Mouse (Mus musculus) urinary bladder, adult 2 months (tissue): Measurements from ENCODE around the gene Slc30a10. TPM values are rescaled to one million over a fixed set of nuclear protein-coding genes. Genes with fewer than 3 reads are reported as not detected.

Experiments
- DNase-seq: peaks from one replicate; pipeline ENCODE4 v3.0.0; 2022; ENCODE audit warnings: low spot score
- polyA plus RNA-seq: library from polyadenylated mRNA; depleted of rRNA; stranded (reverse); fragments of >200 nt; gene quantifications from 2 replicates; pipeline ENCODE4 v1.2.3, GENCODE M21; 2012; rRNA removed

Slc30a10 gene
- 0.01 TPM in 1 of 2 replicates, not detected in the other for polyA plus RNA-seq

DNA sequence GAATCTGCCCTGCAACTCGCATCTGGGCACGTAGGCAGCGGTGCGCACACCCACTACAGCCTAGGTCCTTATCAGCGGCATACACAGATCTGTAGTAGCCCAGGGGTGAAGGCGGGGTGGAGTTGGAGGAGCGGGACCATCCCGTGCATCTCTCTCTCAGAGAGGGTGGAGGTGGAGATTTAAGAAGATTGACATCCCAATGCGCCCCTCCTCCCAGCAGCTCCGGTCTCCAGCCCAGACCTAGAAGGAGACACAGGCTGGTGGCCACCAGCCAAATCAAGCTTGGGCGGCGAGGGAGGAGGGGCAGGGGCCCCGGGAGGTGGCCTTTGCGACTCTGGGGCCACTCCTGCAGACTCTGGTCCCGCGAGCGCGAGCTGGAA, at the start of gene Slc30a10:
Gene Slc30a10 (plus strand): TSS at position 274 of the 380 bp plus-strand sequence.
- no peak for DNase-seq

DNA sequence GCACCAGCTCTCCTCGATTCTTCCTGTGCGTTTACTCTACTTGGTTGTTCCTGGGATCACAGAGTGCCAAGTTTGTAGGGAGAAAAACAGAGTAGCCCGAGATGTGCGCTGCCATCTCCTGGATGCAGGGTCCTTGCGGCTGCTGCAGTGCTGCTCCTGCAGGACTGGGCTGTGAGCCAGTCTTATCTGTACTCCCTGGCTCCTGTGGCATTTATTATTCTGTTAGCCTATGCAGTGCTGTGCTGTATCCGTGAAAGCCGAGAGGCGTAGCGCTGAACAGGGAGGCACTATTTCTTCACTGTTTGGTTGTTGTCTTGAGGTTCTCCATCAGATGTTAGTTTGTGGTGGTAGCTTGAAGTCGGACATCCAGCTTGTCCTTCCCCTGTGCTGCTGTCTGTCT, 48.7 kb upstream of the Slc30a10 start:
- no peak for DNase-seq

DNA sequence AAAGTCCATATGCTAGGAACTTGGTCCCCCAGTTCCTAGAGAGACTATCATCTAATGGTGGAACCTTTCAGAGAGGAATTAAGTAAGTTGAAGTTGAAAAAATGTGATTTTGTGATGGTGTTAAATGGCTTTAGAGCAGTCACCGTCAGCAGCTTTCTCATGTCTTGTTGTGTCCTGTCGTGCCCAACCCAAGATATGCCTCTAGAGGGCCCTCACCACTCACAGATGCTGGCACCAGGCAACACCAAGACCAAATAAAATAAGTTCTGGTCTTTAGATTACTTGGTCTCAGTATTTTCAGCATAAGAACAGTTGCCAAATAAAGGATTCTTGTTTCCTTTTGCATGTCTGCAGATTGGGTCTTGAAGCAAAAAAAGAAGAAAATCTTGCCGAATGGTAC, 44.8 kb upstream of the Slc30a10 start:
- DNase-seq = no peak

DNA sequence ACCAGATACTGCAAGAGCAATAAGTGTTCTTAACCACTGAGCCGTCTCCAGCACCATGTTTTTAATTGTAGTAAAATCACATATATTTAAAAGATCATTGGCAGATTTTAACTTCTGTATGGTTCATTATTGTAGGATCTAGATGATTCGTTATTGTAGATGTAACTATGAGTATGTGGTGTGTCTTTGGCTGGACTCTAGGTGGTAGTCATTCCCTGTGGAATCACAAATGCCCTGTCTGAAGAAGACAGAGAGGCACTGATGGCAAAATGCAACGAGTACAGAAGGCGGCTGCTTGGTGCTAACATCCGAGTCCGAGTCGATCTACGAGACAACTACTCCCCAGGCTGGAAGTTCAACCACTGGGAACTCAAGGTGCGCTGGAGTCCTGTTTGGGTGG, 36.6 kb upstream of the Slc30a10 start:
- no peak for DNase-seq

DNA sequence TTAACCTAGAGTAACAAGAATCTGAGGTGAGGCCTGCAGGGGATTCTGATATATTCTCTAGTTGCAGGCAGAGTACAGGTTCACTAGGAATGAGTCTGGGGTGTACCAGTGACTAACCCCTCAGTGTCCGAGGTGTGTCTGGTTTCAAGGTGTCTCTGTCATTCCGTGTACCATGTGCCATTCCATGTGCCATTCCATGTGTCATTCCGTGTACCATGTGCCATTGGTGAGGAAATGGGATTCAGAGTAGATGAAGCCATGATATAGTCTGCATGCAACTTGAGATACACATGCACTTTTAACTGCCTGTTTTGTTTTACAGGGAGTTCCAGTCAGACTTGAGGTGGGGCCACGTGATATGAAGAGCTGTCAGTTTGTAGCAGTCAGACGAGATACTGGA, 34.8 kb upstream of the Slc30a10 start:
- no peak for DNase-seq

DNA sequence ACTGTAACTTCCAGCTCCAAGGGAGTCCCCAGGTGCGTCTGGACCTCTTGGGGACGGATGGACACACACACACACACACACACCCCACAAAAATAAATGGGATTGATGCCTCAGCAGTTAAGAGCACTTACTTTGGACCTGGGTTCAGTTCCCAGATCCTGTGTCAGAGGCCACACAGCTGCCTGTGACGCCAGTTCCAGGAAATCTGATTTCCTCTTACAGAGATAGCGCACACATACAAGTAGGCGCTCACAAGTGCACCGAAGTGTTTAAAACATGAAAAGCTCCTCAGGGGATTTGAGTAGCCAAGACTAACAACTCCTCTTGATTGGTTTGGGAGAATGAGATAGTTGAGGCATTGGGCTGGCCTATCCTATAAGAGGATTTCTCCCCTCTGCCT, 33.9 kb upstream of the Slc30a10 start:
- DNase-seq = no peak

DNA sequence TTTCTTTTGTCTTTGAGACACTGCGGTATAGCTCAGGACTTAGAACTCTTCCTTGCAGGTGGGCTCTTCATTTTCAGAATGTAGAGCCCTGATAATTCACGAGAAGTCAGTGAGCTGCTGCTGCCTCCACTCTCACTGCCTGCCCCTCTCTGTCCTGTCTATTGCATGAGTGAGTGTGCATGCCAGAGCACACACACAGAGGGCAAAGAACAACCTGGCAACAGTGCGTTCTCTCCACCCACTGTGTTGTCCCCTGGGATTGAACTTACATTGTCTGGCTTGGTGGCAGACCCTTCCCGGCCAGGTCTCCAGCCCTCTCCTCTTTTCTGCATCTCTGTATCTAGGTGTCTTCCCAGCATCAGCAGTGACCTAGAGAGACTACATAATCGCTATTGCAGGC, 28.1 kb upstream of the Slc30a10 start:
- no peak for DNase-seq

DNA sequence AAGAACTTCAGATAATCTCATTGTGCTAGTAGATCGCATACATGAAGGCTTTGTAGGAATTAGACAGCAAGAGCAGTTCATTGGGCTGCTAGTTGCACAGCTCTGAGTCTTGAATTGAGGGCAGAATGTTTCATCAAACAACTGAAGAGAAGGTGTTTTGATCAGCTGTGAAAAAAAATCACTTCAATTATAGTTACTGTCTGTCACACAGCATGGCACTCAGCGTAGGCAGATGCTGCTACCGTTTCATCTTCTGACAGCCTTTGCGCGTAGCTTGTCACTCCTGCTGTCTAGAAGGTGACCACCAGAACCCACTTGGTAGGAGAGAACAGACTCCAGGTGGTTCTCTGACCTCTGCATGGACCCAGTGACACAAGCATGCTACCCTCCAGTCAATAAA, 24.2 kb upstream of the Slc30a10 start:
- no peak for DNase-seq

DNA sequence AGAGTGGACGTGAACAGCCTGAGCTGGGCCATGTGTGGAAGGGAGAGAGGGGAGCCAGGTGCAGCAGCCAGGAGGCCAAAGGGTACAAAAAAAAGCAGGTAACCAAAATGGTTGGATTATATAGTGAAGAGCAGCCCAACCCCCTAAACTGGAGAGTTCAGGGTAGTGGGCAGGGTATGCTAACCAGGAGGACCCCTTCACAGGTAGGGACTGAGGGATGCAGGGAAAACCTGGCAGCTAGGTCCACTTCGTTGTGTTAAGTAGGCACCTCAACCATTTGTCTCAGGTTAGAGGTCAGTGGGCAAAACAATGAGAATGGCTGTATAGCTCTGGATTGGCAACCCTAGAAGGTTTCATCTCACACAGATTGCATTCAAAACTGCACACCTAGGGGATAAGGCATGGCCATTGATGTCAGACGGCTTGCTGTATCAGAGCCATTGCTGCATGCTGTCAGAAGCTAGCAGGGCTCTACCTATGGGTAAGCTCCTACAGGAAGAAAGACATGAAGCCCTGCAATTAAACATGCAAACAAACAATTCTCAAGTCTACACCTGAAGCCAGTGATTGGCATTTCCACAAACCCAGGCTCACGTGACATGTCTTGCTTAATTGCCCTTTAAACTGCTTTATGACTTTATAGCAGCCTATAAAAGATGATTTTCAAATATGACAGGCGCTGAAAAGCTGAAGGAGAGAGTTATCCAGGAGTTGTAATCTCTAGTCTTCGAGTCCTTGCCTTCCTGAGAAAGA, 23.2 kb upstream of the Slc30a10 start:
- no peak for DNase-seq

DNA sequence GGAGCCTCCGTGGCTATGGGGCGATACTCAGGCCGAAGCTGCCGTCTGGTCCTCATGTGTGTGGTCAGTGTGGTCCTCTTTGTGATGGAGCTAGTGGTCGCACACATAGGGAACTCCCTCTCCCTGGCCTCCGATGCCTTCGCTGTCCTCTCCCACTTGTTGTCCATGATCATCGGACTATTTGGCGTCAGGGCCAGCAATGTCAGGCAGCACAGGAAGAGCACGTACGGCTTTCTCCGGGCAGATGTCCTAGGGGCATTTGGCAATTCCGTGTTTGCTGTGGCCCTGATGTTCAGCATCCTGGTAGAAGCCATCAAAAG, 22.7 kb upstream of the Slc30a10 start:
- no peak for DNase-seq

DNA sequence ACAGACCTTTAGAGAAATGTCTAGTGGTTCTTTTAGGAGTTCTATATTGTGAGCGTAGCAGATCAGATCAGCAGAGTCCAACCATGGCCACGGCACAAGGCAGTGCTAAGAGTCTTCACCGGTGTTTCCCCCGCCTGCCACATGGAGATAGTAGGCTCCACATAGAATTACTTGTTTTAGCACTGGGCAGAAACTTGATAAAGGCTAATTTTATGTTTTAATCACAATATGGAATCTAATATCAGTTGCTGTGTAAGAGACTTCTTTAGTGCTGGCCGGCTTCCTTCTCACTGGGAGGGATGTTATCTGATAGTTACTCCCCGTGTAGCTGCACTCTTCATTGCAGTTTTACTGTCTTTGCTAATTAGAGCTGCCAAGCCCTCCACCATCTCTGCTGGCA, 21.5 kb upstream of the Slc30a10 start:
- no peak for DNase-seq

DNA sequence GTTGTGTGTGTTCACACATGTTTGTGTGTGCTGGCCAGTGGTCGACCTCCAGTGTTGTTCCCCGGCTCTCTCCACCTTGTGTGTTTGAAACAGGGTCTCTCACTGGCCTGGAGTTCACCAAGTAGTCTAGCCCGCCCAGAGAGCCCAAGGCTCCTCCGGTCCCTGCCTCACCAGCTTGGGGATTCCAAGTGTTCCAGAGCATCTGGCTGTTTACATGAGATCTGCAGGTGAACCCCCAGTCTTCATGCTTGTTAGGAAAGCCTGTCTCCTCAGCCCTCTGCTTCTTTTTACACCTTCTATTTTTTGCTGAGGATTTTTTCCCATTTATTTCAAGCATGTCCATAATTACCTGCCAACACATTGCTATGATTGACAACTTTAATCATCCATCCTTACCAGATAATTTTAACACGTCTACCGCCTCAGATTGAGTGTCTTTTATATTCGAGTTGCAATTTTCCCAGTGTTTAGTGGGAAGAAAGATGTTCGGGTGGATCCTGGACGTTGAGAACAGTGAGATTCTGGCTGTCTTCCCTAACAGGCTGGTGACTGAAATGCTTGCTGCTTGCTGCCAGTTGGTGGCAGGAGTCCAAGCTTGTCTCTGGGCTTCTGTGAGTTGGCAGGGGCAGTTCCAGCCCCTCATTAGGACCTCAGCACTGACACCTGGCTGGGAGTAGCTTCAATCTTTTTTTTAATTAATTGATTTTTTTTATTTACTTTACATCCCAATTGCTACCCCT, 15.6 kb upstream of the Slc30a10 start:
- no peak for DNase-seq

DNA sequence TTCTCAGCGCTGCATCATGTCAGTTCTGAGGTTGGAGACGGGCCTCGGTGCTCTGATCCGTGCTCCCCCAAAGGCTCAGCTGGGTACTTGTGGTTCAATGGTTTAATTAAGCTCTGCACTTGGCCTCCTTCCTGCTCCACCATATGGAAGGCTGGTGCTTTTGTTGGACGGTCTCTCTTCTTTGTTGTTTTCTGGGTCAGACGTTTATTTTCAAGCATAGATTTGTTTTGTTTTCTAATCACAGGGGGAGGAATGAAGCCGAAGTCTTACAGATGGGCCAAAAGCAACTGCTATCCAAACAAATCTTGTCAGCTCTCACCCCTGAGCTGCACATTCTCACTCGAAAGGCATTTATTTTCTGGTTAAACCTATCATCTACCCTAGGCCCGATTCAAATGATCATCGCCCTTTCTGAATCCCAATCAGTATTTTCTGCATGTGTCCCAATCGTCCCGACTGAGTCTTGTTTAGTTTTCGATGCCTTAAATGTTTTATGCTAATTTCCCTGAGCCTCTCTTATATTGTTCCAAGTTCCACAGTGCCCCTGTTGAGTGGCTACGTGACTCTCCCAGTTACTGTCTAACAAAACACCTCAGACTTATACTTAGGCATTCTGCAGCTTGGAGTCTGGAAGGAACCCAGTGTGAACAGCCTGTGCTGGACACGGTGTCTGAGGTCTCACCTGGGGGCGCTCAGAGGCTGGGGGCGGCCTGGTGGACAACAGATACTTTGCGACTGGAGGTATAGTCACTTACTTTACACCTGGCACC, 12.8 kb upstream of the Slc30a10 start:
- DNase-seq = no peak

DNA sequence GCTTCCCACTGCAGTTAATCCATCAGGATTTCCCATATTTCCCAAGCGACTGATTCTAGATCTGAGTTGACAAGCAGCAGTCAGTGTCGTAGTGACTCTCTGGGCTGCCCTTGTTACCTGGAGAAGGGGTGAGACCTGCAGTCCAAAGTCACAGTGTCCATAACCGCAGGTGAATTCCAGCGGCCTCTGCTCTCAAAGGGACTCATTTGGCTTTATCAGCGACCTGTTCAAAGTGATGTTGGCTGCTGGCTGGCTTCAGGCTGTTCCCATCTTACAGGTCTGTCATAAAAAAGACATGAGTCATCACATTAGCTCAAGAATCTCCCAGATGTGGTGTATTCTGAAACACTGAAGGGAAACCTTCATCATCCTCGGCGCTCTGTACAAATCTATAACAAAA, 5.7 kb upstream of the Slc30a10 start:
- DNase-seq = no peak

DNA sequence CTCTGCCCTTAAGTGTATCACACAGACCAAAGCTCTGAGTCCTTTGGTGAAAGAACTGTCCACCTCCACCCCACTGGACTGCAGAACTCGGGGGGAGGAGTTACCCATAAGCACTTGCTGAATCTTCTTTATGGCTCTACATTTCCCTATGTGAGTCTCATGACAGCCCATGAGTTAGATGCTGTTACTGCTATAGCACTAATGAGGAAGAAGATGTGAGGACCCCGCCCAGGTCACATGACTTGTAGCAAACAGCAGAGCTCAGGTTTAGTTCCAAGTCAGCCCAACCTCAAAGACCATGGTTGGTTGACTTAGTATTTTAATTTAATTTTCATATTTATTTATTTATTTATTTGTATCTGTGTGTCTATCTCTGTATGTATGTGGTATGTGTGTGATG, 4.9 kb upstream of the Slc30a10 start:
- no peak for DNase-seq

DNA sequence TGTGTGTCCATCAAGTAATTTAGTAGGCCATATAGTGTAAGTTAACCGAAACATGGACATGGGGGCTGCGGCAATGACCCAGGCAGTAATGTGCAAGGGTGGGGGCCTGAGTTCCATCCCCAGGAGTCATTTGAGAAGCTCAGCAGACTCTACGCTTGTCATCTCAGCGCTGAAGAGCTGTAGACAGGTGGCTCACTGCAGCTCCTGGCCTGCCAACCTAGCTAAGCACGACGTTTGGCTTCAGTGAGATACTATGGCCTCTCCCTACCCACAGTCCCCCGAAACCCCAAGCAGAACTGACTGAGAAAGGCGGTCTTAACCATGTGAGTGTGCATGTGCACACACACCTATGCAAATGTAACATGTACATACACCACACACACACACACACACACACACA, 3.6 kb upstream of the Slc30a10 start:
- no peak for DNase-seq

DNA sequence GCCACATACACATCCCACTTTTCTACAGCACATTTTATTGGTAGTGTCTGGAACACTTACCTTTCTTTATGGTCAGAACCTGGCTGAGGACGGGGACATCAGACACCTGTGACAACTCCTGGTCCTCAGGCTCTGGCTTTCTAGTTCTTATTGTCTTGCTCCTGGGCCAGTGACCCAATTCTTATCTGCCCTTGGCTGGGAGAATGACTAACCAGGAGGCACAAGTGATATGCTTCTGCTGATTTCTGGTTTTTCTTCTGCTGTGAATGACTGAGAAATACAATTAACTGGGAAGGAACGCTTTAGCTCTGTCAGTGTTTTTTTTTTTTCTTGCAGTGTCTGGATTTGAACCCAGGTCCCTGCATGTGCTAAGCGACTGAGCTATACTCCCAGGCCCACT, 3.2 kb upstream of the Slc30a10 start:
- no peak for DNase-seq

DNA sequence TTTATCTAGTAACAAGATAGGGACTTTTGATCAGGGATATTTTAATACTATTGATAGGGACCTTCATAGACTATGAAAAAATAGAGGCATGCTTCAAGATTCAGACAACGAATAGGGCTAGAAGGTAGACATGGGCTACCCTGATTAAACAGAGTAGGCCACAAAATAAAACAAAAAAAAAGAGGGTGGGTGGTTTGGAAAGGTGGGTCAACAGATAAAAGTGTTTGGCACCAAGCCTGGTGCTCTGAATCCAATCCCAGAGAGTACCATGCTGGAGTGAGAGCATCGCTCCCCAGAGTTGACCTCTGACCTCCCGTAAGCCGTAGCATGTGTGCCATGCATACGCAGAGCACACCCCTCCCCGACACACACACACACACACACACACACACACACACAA, 2.2 kb upstream of the Slc30a10 start:
- DNase-seq = no peak

DNA sequence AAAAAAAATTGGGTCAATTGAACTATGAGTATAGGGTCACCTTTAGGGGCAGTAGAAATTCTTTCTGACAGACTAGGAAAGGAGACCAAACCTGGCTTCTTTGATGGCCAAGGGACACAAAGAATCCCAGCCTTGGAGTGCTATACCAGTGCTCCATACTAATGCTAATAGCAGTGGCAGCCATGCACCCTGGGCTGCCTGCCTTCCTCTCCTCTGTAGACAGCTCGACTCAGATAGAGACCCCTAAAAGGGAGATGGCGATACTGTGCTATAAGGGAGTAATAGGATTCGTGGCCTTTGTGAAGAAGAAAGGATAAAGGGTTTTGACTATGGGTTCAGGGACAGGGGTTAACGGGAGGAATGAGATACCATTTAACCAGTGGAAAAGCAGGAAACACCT, 504 bp upstream of the Slc30a10 start:
- no peak for DNase-seq

DNA sequence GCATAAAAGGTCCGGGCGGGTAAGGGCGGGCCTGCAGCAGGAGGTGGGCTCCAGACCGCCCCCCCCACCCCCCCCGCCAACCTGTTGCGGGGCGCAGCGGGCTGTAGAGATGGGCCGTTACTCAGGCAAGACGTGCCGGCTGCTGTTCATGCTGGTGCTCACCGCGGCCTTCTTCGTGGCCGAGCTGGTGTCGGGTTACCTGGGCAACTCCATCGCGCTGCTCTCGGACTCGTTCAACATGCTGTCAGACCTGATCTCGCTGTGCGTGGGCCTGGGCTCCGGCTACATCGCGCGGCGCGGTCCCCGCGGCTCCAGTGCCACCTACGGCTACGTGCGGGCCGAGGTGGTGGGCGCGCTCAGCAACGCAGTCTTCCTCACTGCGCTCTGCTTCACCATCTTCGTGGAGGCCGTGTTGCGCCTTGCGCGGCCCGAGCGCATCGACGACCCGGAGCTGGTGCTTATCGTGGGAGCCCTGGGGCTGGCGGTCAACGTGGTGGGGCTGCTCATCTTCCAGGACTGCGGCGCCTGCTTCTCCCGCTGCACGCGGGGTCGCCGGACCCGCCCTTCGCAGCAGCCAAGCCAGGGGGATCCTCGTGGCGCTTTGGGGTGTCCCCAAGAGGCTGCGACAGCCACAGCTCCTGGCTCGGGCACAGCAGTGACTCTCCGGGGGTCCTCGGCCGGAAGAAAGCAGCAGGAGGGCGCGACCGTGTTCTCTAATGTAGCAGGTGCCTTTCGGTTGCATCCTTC, 480 bp downstream of the Slc30a10 start:
- DNase-seq = peak; percentile 21

DNA sequence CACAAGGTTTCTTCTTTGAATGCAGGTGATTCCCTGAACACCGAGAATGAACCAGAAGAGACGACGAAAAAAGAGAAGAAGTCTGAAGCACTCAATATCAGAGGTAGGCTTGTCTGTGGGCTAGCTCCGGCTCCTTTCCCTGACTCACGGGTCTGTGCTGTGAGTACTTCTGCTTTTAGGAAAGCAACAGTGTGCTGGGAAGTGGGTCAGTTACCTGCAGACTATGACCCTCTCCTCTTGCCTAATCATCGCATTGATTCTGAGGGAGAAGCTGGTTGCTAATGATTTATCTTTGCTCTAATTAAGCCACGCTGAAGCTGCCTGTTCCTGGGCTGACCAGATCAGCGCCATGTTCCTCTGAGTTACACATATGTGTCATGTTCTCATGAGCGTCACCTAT, 1.7 kb downstream of the Slc30a10 start:
- no peak for DNase-seq

DNA sequence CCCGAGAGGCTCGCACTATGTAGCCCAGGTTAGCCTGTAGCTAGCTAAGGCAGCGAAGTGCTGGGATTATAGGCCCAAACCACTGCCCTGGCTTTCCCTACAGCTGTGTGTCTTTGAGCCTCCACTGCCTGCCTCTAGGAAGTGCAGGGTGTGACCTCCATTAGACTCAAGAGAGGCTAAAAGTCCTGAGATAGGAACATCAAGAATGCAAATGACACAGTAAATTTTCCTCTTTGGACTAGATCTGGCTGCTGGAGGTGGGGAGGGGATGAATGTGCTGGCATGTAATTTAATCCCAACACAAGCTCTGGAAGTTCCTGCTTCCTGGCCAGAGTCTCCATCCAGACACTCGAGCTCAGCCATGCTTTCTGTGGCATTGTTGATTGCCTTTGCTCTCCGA, 5.4 kb downstream of the Slc30a10 start:
- no peak for DNase-seq
